Mouse (Mus musculus) cerebellum, adult 2 months (tissue): ENCODE results near the gene Eps8l2. TPM values are rescaled to one million over a fixed set of nuclear protein-coding genes. Genes with fewer than 3 reads are reported as not detected.
"Not testable (repeated sequence)": the region's sequence is repeated elsewhere in the genome, so short reads cannot be mapped to it uniquely, and the experiment has no call there.

ENCODE experiments used
- DNase-seq, 2 experiments: peaks; one replicate each; pipeline ENCODE4 v3.0.0; 2021
- H3K27ac ChIP-seq: fragments of 200-500 bp; 2 replicates; pipeline ENCODE4 v1.5.1; 2012; ENCODE audit warnings: low read length, control low read depth, inconsistent platforms; ENCODE audit not compliant: insufficient read depth
- H3K27me3 ChIP-seq: fragments of 200-500 bp; 2 replicates; pipeline ENCODE4 v1.6.1; 2012; ENCODE audit warnings: inconsistent platforms, mild to moderate bottlenecking, low read length, moderate library complexity; ENCODE audit not compliant: control insufficient read depth, insufficient read depth
- H3K4me1 ChIP-seq: fragments of 200-500 bp; 2 replicates; pipeline ENCODE4 v1.6.1; 2011; ENCODE audit warnings: low read length; ENCODE audit not compliant: control insufficient read depth, insufficient read depth
- H3K4me3 ChIP-seq: fragments of 200-500 bp; replicated peaks from 2 replicates; pipeline ENCODE3; 2011; ENCODE audit warnings: mild to moderate bottlenecking, low read depth, low read length, control low read depth; ENCODE audit not compliant: insufficient read depth
- CTCF ChIP-seq: fragments of 200-500 bp; IDR thresholded peaks from 2 replicates; pipeline ENCODE4 v1.5.1; 2011; ENCODE audit warnings: low read depth, mild to moderate bottlenecking, control low read depth, low read length, moderate library complexity, borderline replicate concordance; ENCODE audit not compliant: insufficient read depth
- POLR2A ChIP-seq: fragments of 200-500 bp; IDR thresholded peaks from 2 replicates; pipeline ENCODE4 v1.6.1; 2011; ENCODE audit warnings: low read length, control low read depth, borderline replicate concordance; ENCODE audit not compliant: insufficient read depth
- WGBS: fragments of 180-500 bp; shearing (Covaris S2); methylation state at CpG from one replicate; pipeline ENCODE4 v1.1.7; 2018; 5-methylcytosine and 5-hydroxymethylcytosine counted together
- polyA plus RNA-seq: library from polyadenylated mRNA; depleted of rRNA; stranded (reverse); fragments of >200 nt; gene quantifications from 2 replicates; pipeline ENCODE4 v1.2.3, GENCODE M21; 2012

The Eps8l2 gene
- polyA plus RNA-seq, 1 experiment = 77.3 TPM

GRCm38 (mm10) chr7:141391625-141392551 lies 53.2 kb downstream of the Eps8l2 start, which contains the start of gene Taldo1:
Taldo1 (plus strand) TSS chr7:141392199.
- Histone ChIP-seq H3K4me3 (peak within 1 kb of the TSS; percentile 66), H3K27ac (peak within 1 kb of the TSS; percentile 58; the same call in 1 of the 2 replicates), H3K27me3 (no peaks in the 10 kb centered on the region), H3K4me1 (peaks cover 6% of the 10 kb centered on the region)
- WGBS = under 1% methylated on average over 57 of the region's 57 CpGs
- peak; percentile 94 to 97 for DNase-seq
- TF ChIP-seq CTCF (no peak), POLR2A (peak; percentile 75)

GRCm38 (mm10) chr7:141392552-141393222 lies 54.0 kb downstream of the Eps8l2 start:
- TF ChIP-seq POLR2A = no peak
- no peak for TF ChIP-seq CTCF
- H3K4me1 ChIP-seq = peaks cover 6% of the 10 kb centered on the region
- no peaks in the 10 kb centered on the region for H3K27me3 ChIP-seq
- DNase-seq = no peak
- peak overlapping the region; percentile 58; the same call in 1 of the 2 replicates for H3K27ac ChIP-seq
- H3K4me3 ChIP-seq = peak overlapping the region; percentile 66
- 19% methylated on average over 9 of the region's 9 CpGs for WGBS

GRCm38 (mm10) chr7:141394158-141394557 lies 55.5 kb downstream of the Eps8l2 start:
- Histone ChIP-seq H3K4me1 (peaks cover 6% of the 10 kb centered on the region), H3K27ac (no peak overlapping the region), H3K27me3 (no peaks in the 10 kb centered on the region), H3K4me3 (no peak overlapping the region)
- TF ChIP-seq POLR2A = no peak
- TF ChIP-seq CTCF = no peak
- WGBS = 74% methylated on average over 7 of the region's 7 CpGs
- no peak for DNase-seq

GRCm38 (mm10) chr7:141394771-141395170 lies 56.1 kb downstream of the Eps8l2 start:
- H3K27ac ChIP-seq = no peak overlapping the region
- no peaks in the 10 kb centered on the region for H3K27me3 ChIP-seq
- no peak overlapping the region for H3K4me3 ChIP-seq
- peaks cover 6% of the 10 kb centered on the region for H3K4me1 ChIP-seq
- TF ChIP-seq CTCF (peak; percentile 67), POLR2A (no peak)
- peak; percentile 48 to 58 for DNase-seq
- 15% methylated on average over 6 of the region's 6 CpGs for WGBS

GRCm38 (mm10) chr7:141395348-141395747 lies 56.7 kb downstream of the Eps8l2 start:
- TF ChIP-seq POLR2A = no peak
- no peak for TF ChIP-seq CTCF
- Histone ChIP-seq H3K27ac (no peak overlapping the region), H3K4me1 (peaks cover 6% of the 10 kb centered on the region), H3K27me3 (no peaks in the 10 kb centered on the region), H3K4me3 (no peak overlapping the region)
- 71% methylated on average over 1 of the region's 1 CpGs for WGBS
- no peak for DNase-seq

- no peak overlapping the region for H3K27ac ChIP-seq
- WGBS = 19% methylated on average over 5 of the region's 5 CpGs
- TF ChIP-seq POLR2A (no peak), CTCF (peak; percentile 91)
- DNase-seq = peak; percentile 60 to 61
- no peaks in the 10 kb centered on the region for H3K27me3 ChIP-seq
- no peak overlapping the region for H3K4me3 ChIP-seq
- H3K4me1 ChIP-seq = no peaks in the 10 kb centered on the region
Observed at GRCm38 (mm10) chr7:141403305-141403704, 64.6 kb downstream of the Eps8l2 start.

- no peak overlapping the region for H3K4me3 ChIP-seq
- TF ChIP-seq POLR2A = no peak
- TF ChIP-seq CTCF = no peak
- 72% methylated on average over 4 of the region's 4 CpGs for WGBS
- no peaks in the 10 kb centered on the region for H3K27me3 ChIP-seq
- no peak for DNase-seq
- H3K4me1 ChIP-seq = peaks cover 12% of the 10 kb centered on the region
- no peak overlapping the region for H3K27ac ChIP-seq
Observed at GRCm38 (mm10) chr7:141405466-141405865, 66.8 kb downstream of the Eps8l2 start.

- not testable (repeated sequence) for H3K4me3 ChIP-seq, DNase-seq, H3K27me3 ChIP-seq, H3K27ac ChIP-seq
- peaks cover 12% of the 10 kb centered on the region for H3K4me1 ChIP-seq
- WGBS = 92% methylated on average over 7 of the region's 7 CpGs
Observed at GRCm38 (mm10) chr7:141407670-141408069, 69.0 kb downstream of the Eps8l2 start.
